Mouse (Mus musculus) adrenal gland, postnatal 4 days (tissue): ENCODE data around the gene Fxn. TPM values are rescaled to one million over a fixed set of nuclear protein-coding genes. Genes with fewer than 3 reads are reported as not detected.
"Not testable (repeated sequence)": the region's sequence is repeated elsewhere in the genome, so short reads cannot be mapped to it uniquely, and the experiment has no call there.

ENCODE experiments used
- DNase-seq, 2 experiments: peaks; one replicate each; pipeline ENCODE4 v3.0.0; 2021 to 2022; ENCODE audit warnings: low spot score in 2 of 2, mixed read lengths in 2 of 2
- total RNA-seq, 2 experiments: library from RNA; stranded (reverse); gene quantifications; 2 replicates each; pipeline ENCODE4 v1.2.3; 2021

Gene Fxn
- total RNA-seq, 2 experiments from 2014 or later = 24.3 to 24.4 TPM

DNA sequence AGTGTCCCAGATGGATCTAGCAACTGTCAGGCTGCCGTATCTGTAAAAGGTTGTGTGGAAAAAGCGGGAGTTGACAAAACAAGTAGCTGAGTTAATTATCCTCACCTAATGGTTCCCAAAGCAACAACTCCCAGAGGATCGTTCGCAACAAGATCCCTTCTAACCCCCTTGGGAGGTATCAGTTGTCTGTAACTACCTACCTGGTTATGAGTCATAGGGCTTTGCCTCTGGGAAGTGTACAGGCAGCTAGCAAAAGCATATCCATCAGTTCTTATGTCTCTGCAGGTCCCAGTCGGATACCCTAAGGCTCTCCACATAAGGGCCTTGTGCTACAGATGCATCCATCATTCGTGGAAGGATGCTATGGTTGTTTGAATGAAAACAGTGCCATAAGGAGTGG is 37.1 kb downstream of the Fxn start:
- no peak for DNase-seq

DNA sequence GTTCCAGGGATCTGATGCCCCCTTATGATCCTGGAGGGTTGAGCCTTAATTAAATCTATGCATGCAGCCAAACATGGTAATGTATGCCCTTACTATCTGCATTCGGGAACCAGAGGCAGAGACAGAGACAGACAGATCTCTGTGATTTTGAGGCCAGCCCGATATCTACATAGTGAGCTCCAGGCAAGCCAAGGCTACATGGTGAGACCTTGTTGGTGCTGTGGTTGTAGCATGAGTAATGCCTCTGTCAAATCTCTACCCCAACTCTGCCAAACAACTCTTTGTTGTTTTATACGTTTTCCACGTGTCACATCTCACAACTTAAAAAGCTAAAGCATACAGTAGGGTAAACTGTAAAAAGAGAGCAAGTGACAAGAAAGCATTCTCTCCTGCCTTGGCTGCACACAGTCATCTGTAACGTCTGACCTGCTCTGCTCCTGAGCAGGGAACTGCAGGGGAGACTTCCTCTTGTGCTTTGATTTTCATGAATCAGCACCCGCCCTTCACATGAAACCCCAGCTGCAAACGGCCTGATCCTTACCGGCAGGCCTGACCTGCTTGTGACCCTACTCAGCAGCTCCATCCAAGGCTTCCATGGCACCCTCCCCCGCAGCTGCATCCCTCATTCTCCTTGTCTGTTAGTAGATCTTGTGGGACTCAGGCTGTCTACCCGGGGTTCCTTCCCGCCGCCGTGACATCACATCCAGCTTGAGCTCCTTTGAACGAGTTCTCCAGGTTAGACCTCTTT is 38.4 kb downstream of the Fxn start:
- DNase-seq = no peak

DNA sequence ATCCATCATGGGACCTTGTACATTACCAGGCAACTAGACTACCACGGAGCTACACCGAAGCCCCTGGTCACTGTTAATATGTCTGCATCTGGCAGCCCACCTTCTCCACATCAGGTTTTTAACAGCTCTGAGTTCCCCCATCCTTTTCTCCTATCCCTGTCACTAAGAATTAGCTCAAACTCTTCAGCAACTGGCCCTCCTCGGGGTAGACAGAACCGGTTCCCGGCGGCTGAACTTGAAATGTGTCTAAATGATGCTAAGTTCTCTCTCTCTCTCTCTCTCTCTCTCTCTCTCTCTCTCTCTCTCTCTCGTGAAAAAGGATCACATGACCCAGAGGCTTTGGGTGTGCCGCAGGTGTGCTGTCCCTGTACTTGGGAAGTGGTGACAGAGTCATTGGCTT is 39.1 kb downstream of the Fxn start:
- DNase-seq = no peak

DNA sequence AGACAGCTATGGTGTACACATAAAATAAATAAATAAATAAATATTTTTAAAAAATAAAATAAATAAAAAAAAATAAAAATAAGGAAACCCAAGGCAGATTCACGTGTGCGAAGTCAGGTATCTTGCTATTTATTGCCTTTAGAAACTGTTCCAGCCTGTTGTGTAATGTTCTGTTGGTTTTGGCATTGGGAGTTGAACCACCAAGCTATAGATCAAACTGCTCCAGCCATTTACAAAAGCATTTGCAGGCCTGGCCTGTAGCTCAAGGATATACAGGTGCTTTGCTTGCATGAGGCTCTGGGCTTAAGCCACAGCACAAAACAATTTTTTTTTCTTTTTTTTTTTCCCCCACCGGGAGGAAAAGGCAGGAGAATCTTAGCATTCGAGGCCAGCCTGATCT is 42.4 kb downstream of the Fxn start:
- no peak for DNase-seq

DNA sequence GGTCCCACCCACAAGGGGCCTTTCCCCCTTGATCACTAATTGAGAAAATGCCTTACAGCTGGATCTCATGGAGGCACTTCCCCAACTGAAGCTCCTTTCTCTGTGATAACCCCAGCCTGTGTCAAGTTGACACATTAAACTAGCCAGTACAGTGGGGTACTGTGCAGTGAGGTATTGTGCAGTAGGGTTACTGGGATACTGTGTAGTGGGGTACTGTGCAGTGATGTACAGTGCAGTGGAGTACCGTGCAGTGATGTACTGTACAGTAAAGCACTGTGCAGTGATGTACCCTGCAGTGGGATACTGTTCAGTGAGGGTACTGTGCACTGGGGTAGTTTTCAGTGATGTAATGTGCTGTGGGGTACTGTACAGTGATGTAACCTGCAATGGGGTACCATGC is 48.0 kb downstream of the Fxn start:
- DNase-seq = not testable (repeated sequence)

DNA sequence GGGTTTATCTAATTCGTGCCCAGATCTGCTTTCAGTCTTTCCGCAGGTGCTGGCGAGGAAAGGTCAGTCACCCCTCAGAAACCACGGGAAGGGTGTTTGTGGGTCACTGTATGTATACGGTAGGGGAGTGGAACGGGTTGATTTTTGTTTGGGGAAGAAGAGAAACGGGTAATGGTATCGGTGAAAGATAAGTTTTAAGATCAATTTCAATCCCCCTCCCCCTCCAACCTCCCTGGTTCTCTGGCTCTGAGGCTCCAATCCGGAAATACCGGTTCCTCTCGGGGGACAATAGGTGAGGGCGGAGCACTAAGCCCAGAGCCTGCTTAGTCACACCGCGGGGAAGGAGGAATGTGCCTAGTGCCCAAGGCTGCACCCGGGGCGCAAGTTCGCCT is 55.1 kb downstream of the Fxn start:
- no peak for DNase-seq

DNA sequence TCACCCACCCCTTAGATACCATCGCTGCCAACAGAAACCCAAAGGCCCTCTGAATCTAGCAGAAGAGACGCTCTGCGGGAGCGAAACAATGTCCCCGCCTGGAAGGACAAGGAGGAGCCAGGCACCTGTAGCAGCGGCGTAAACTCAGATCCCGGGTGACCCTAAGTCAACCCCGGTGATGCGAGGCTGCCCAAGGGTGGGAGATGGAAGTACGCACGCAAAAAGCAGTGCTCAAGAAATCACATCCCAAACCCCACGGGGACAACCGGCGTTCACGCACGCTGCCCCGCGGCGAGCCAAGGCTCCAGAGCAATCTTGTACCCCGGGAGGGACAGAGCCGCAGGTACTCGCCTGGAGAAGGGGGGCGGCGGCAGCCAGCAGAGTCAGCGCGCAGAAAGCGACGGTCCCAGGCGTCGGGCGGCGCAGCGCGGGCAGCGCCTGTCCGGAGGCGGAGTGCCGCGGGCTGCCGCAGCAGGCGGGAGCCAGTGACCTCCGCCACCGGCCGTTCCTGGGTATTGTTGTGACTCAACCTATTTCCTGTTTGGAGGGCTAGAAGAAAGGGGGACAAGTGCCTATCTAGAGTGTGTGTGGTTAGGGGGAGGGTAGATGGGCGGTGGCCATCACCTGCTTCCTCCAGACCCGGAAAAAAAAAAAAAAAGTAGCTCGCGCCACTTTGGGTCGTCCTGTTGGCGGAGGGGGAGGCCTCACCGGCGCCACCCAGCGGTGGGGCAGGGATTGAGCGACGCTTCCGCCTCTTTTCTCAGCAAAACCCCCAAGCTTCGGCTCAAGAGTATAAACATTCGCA is 55.7 kb downstream of the Fxn start, which contains the start of gene Tjp2:
TSS of gene Tjp2 (minus strand) at position 531 of the 805 bp plus-strand sequence.
- DNase-seq = peak; percentile 34 to 46

DNA sequence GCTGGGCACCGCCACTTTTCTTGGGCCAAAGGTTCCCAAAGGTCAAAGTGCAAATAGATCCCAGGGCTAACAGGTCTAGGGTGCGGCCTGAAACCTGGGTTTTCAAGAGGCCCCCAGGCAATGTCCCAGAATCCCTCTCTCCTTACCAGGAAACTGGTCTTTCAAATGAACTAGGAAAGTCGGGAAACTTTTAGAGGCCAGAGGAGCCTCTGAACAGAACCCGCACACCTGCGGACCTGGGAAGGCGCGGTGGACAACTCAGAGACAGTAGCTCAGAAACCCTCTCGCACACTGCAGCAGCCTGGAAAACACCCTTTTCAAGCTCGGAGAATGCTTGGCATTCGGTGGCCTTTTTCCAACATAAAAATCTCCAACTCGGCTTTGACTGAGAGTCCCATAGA is 56.6 kb downstream of the Fxn start:
- DNase-seq = no peak

DNA sequence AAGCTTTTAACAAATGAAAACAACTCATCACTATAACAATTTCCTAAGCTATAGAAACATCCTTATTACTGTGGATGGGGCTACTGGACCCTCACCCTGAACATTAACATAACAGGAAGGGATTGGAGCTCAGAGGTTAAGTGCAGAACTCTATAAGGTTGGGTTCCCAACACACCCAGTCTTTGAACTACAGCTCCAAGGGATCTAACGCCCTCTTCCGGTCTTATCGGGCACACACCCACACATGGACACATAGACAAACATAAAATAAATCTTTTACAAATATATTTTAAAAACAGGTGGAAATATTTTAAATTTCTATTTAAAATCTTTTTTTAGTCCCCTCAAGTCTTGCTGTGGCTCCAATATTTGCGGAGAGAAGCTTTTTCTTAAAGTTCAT is 59.0 kb downstream of the Fxn start:
- no peak for DNase-seq

DNA sequence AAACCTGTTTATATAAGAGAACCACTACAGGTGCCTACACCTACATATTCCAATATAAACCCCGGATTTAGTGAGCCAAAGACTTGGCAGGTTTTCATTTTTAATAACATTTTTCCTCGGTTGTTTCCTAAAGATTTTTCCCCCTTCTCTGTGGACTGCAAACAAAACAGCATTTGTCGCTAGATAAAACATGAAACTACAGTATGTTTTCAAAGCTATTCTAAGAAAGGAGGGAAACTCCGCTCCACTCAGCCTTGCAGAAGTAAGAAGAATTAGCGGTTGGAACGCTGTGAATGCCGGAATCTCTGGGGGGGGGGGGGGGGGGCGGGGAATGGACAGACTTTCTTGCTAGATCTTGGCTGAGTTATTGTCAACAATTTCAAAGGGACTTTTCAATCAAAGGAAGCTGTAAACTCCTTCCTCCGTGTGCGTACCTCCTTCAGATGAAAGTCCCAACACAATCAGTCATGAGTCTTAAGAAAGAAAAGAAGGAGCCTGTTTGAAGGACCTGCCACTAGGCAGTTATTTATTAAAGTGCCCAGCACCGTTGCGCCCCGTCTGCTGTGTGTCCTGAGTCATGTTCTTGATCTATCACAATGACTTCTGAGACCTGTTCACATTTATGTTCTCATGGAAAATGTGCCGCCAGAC is 59.5 kb downstream of the Fxn start:
- no peak for DNase-seq

DNA sequence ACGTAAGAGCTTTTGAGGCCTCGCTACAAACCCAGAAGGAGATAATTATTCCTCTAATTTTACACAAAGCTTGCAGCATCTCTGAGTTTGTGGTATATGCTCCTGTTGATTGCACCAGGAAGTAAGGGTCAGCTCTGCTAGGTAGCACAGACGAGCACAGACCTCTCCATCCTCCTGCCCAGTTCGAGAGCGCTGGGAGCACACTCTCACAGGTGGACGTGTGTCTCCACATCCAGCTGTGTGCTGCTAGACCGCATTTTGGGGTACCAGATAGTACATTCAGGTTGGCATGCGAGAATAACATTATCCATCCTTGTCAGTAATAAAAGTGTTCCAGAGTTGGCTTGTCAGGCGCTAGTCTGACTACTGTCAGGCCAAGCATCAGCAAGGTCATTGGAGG is 61.4 kb downstream of the Fxn start:
- DNase-seq = no peak

DNA sequence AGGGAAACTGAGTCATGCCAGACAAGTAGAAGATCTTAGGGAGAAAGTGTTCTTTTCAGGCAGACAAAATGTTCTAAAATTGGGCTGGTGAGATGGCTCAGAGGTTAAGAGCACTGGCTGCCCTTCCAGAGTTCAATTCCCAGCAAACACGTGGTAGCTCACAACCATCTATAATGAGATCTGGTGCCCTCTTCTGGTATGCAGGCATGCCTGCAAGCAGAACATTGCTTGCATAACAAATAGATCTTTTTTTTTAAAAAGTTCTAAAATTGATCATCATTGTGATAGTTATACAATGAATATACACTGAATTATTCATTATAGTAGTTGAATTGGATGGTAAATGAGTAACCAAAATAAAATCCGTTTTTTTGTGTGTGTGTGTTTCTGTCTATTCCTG is 62.1 kb downstream of the Fxn start:
- no peak for DNase-seq

DNA sequence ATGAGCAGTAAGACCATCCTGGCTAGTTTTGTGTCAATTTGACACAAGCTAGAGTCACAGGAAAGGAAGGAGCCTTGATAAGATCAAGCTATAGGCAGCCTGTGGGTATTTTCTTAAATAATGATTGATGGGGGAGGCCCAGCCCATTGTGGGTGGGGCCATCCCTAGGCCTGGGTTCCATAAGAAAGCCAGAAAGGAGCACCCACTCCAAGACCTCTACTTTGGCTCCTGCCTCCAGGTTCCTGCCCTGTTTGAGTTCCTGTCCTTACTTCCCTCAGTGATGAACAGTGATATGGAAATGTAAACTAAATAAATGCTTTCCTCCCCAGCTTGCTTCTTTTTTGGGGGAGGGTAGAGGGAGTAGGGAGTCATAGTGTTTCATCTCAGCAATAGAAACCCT is 62.6 kb downstream of the Fxn start:
- DNase-seq = no peak

DNA sequence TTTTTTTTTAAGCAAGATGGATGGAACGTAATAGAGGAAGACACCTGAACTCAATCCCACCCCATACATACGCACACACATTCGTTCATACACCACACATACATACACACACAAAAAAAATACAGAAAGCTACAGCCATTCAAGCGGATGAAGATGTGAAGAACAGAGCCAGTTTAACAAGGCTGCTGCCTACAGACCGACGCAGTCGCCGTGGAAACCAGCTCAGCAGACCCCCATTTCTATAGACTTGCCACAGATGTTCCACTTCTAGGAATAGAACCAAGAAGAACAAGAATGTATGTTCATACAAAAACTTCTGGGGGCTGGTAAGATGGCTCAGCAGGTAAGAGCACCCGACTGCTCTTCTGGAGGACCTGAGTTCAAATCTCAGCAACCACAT is 63.6 kb downstream of the Fxn start:
- no peak for DNase-seq

DNA sequence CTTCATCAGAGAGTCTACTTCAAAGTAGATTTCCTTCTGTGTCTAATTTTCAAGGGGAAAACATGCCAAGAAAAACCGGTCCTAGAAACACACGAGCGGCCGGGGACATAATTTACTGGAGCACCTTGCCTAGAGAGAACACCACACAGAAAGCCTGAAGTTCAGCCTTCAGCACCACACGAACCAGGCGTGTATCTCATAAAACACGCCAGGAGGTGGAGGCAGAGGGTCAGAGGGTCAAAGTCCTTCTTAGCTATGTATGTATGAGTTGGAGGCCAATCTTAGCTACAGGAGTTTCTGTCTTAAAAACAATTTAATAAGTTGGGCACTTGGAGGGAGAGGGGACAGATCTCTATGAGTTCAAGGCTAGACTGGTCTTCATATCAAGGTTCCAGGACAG is 65.5 kb downstream of the Fxn start:
- DNase-seq = no peak

DNA sequence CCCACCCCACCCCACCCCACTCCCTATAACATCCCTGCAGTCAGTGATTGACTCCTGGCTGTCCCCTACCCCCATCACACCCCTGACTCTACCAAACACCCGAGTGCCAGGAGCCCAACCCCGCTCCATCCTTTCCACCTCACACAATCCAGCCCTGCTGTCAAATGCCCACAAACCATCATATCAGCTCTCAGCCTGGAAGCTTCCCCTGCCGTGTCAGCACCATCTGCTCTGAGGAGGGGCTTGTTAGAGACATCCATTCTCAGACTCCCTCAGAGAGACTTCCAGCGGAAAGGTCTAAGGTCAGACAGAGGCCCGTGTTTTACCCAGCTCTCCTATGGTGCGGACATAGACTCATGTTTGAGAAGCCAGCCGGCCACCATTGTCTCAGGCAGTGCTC is 67.1 kb downstream of the Fxn start:
- DNase-seq = no peak

DNA sequence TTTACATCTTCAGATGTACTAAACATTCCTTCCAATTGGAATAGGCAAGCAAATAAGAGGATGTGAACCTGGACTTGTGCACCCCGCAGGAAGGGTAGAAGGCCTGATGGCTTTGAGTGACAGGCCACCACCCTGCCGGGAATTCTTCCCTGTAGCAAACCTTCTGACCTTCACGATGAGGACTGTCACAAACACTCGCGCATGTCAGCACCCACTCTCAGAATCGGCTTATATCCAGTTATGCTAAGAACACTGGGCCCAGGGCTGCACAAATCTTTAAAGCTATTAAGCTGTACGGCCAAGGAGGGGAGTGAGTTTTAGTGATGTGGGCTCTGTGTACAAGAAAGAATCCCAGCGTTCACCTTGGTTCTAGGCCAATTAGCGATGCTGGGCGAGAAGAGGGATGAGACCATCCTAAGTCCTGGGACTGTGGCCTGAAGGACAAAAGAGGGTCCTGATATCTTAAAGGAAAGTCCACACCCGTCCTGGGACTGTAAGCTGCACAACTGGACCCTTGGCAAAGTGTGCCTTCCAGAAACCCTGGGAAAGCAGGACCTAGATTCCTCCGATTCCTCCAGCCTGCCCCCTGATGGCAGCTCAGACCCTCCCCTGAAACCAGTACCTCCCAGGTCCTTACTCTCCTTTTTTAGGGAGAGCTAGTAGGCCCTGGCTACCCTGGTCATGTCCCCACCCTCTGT is 67.7 kb downstream of the Fxn start:
- DNase-seq = no peak
